Mouse (Mus musculus) cerebral cortex, adult 2 months (tissue): ENCODE results near the gene Xpo5.

Experiments used
- WGBS: fragments of 180-500 bp; shearing (Covaris S2); methylation state at CpG from one replicate; pipeline ENCODE4 v1.1.7; 2018; 5-methylcytosine and 5-hydroxymethylcytosine counted together

Xpo5 gene

DNA sequence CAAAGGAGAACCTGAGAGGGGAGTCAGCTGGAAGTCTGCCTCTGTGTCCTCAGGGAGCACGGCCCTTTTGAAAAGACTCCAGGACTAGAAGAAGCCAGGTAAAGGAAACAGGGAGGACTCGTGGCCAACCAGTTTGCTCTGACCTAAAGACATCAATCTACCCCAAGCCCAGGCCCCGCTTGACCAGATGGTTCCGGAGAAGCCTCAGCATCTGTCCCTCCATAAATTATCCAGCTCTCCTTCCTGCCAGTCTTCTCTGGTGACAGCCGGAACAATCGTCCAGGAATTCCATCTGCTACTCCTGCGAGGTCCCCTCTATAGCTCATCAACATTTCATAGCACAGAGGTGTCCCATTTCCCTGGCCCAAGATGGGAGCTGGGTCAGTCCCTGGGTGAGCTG, 82.1 kb downstream of the Xpo5 start:
- WGBS: 61% methylated on average over 7 of the region's 7 CpGs

DNA sequence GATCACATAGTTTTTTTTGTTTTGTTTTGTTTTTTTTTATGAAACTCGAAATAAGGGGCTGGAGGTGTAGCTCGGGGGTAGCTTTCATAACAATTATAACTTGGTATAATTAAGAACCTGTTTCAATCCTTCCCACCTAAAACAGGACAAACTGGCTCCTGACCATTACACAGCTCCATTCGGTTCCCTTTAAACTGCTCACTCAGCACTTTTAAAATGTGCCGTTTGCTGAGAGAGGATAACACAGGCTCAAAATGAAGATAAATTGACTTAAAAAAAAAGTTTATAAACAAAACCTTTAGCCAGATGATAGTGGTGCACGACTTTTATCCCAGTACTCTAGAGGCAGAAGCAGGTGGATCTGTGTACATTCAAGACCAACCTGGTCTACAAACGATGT, 82.8 kb downstream of the Xpo5 start:
- 68% methylated on average over 6 of the region's 6 CpGs for WGBS

DNA sequence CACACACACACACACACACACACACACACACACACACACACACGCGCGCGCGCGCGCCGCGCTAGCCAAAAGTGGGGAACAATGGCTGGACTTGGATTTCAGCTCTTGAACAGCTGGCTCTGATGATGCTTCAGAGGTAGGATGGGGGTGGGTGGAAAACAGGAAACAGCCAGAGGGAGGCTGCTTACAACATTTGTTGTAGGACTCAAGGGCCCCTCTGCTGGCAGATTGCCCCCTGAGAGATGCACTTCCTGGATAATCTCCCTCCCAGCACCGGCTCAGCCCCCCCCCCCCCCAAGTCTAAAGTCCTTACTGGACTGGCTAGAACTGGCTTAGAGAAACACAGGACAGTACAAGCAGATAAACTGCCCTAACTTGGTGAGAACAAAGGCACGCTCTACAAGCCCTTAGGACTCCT, 85.1 kb downstream of the Xpo5 start:
- WGBS: 37% methylated on average over 11 of the region's 11 CpGs
